In the genomic region with DNA sequence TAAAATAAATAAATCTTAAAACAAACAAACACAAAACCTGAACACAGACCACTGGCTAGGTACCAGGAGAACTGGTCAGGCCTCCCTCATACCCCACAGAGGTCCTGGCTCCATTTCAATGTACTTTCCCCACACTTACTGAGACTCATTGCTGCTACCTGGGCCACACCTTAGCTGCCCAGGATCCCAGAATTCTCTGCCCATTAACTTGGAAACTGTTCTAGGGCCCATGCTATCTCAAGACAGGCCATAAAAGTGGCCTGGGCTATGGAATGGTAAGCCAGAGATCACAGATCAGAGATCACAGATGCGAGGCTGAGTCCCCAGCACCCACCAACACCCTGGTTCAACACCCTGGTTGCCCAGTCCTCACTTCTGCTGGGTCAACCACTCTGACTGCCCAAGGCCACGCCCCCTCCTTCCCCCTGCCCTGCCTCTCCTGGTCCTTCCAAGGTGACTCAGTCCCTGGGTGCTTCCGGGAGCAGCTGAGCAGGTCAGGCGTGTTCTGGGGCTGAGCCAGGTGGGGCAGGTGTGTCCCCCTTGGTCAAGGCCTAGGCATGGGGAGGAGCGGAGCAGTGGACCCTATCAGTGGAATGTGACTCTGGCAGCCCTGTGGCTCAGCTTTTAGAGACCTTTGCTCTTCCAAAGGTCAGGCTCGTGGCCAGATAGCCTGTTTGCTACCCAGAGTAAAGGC, we compare ENCODE assay signal across 9 mouse cellular contexts. TPM values are rescaled to one million over a fixed set of nuclear protein-coding genes. Genes with fewer than 3 reads are reported as not detected.
DNase-seq lines count a peak whose midpoint lies in the region; ATAC-seq and TF ChIP-seq lines count a peak whose summit lies in the region.
"Had no signal": no experiment of that assay in that cellular context is flagged by ENCODE, and none has a peak within 500 bp of the region (broad histone marks: within the 10 kb centered on the region; RNA-seq: fewer than 3 reads in every experiment).

No protein-coding gene starts in this region.

- H3K4me3 ChIP-seq in ES-Bruce4 (ENCODE audit: low read depth, low read length), result no peak overlapping the region
- H3K4me3 ChIP-seq in intestine, embryonic 15.5 days (replicated peaks), result no peak overlapping the region
- H3K4me3 ChIP-seq in olfactory bulb, adult 2 months (ENCODE audit: insufficient read depth, low read depth, low read length), result peak overlapping the region; percentile 31; the same call in 1 of the 2 replicates
- H3K4me3 ChIP-seq in midbrain, embryonic 10.5 days, result no peak overlapping the region
- H3K4me3 ChIP-seq: megakaryocyte, embryonic 14.5 days had no signal

- peak; percentile 77 to 87 for DNase-seq in kidney, postnatal 4 days
- no peak for DNase-seq in embryo, embryonic 10 days (ENCODE audit: low spot score)
- DNase-seq in midbrain, embryonic 10.5 days (ENCODE audit: low spot score), result no peak
- DNase-seq: gastrocnemius, postnatal 25 days had no signal

- no peak for TF ChIP-seq POLR2A in ES-Bruce4 (IDR thresholded peaks at IDR 0.05; ENCODE audit: insufficient read depth, low read length)
- no peak for TF ChIP-seq POLR2A in olfactory bulb, adult 2 months (IDR thresholded peaks at IDR 0.05; ENCODE audit: insufficient read depth, low read depth, low read length)

- H3K4me2 ChIP-seq in intestine, embryonic 15.5 days (replicated peaks), result peak overlapping the region; percentile 19; the same call in 1 of the 2 replicates

- no peaks in the 10 kb centered on the region for H3K9me3 ChIP-seq in ES-Bruce4 (replicated peaks; ENCODE audit: control insufficient read depth, insufficient read depth, low read length, poor library complexity, severe bottlenecking)
- H3K9me3 ChIP-seq in intestine, embryonic 15.5 days, result no peaks in the 10 kb centered on the region
- no peaks in the 10 kb centered on the region for H3K9me3 ChIP-seq in midbrain, embryonic 10.5 days (replicated peaks)
- H3K9me3 ChIP-seq: megakaryocyte, embryonic 14.5 days had no signal

- peak; percentile 94 for ATAC-seq in intestine, embryonic 15.5 days
- ATAC-seq in frontal cortex, adult (ENCODE audit: low TSS enrichment), result no peak

- TF ChIP-seq EP300 in ES-Bruce4 (IDR thresholded peaks at IDR 0.05; ENCODE audit: insufficient read depth, low read depth, low read length), result peak; percentile 14; the same call in 1 of the 2 replicates

- H3K27ac ChIP-seq in ES-Bruce4 (ENCODE audit: insufficient read depth, low read length), result no peak overlapping the region
- H3K27ac ChIP-seq in intestine, embryonic 15.5 days, result peak overlapping the region; percentile 83
- H3K27ac ChIP-seq in olfactory bulb, adult 2 months (ENCODE audit: insufficient read depth, low read depth, low read length), result peak overlapping the region; percentile 69
- H3K27ac ChIP-seq in midbrain, embryonic 10.5 days (replicated peaks), result no peak overlapping the region

- no peaks in the 10 kb centered on the region for H3K27me3 ChIP-seq in ES-Bruce4 (ENCODE audit: control insufficient read depth, insufficient read depth, low read length, poor library complexity, severe bottlenecking)
- H3K27me3 ChIP-seq in intestine, embryonic 15.5 days (replicated peaks), result no peaks in the 10 kb centered on the region
- H3K27me3 ChIP-seq in midbrain, embryonic 10.5 days (ENCODE audit: low read depth, poor library complexity, severe bottlenecking), result no peaks in the 10 kb centered on the region
- H3K27me3 ChIP-seq: megakaryocyte, embryonic 14.5 days had no signal

- no peak for TF ChIP-seq CTCF in ES-Bruce4 (IDR thresholded peaks at IDR 0.05; ENCODE audit: low read depth, low read length)
- no peak for TF ChIP-seq CTCF in olfactory bulb, adult 2 months (IDR thresholded peaks at IDR 0.05; ENCODE audit: insufficient read depth, low read depth, low read length)

- no peaks in the 10 kb centered on the region for H3K36me3 ChIP-seq in ES-Bruce4 (ENCODE audit: control insufficient read depth, insufficient read depth, low read length, poor library complexity, severe bottlenecking)
- H3K36me3 ChIP-seq in intestine, embryonic 15.5 days, result no peaks in the 10 kb centered on the region
- no peaks in the 10 kb centered on the region for H3K36me3 ChIP-seq in midbrain, embryonic 10.5 days

- H3K4me1 ChIP-seq in ES-Bruce4 (ENCODE audit: control insufficient read depth, insufficient read depth, low read length), result no peaks in the 10 kb centered on the region
- peaks cover 19% of the 10 kb centered on the region; the same call in 1 of the 2 replicates for H3K4me1 ChIP-seq in intestine, embryonic 15.5 days (replicated peaks)
- H3K4me1 ChIP-seq in olfactory bulb, adult 2 months (ENCODE audit: control insufficient read depth, insufficient read depth, low read length), result peaks cover 24% of the 10 kb centered on the region
- no peaks in the 10 kb centered on the region; the same call in 1 of the 2 replicates for H3K4me1 ChIP-seq in midbrain, embryonic 10.5 days

- H3K9ac ChIP-seq in ES-Bruce4 (ENCODE audit: low read depth, poor library complexity, severe bottlenecking), result no peak overlapping the region
- no peak overlapping the region for H3K9ac ChIP-seq in intestine, embryonic 15.5 days

- WGBS in intestine, embryonic 15.5 days, result 61% methylated on average over 6 of the region's 6 CpGs
- 77% methylated on average over 6 of the region's 6 CpGs for WGBS in olfactory bulb, adult 2 months
- WGBS in midbrain, embryonic 10.5 days, result 79% methylated on average over 6 of the region's 6 CpGs

RNA-seq across cellular contexts. Expression of gene Adap1, which starts 8.3 kb away (rescaled TPM):
- polyA plus RNA-seq in ES-Bruce4 (2011; ENCODE audit: insufficient read depth, insufficient read length, low read depth, missing spikeins), result 16.5 and 17.0 TPM in 2 replicates
- 20.1 and 20.5 TPM in 2 replicates for polyA plus RNA-seq in intestine, embryonic 15.5 days (2015; fragmentation: Nextera tagmentation; extraction: Ambion mirVana)
- polyA plus RNA-seq in olfactory bulb, adult 2 months (2012; ENCODE audit: insufficient read depth, insufficient read length, low replicate concordance, missing spikeins), result not detected in 2 replicates
- 0.37 and 0.53 TPM in 2 replicates for polyA plus RNA-seq in midbrain, embryonic 10.5 days (2016; fragmentation: Nextera tagmentation; extraction: Ambion mirVana)

RNA-seq across cellular contexts. Expression of gene Cox19, which starts 34.1 kb away (rescaled TPM):
- polyA plus RNA-seq in ES-Bruce4 (2011; ENCODE audit: insufficient read depth, insufficient read length, low read depth, missing spikeins), result 19.9 and 26.1 TPM in 2 replicates
- polyA plus RNA-seq in intestine, embryonic 15.5 days (2015; fragmentation: Nextera tagmentation; extraction: Ambion mirVana), result 162 and 168 TPM in 2 replicates
- polyA plus RNA-seq in olfactory bulb, adult 2 months (2012; ENCODE audit: insufficient read depth, insufficient read length, low replicate concordance, missing spikeins), result not detected in 2 replicates
- polyA plus RNA-seq in midbrain, embryonic 10.5 days (2016; fragmentation: Nextera tagmentation; extraction: Ambion mirVana), result 123 and 134 TPM in 2 replicates

RNA-seq across cellular contexts. Expression of gene Cyp2w1, which starts 35.3 kb away (rescaled TPM):
- not detected in 2 replicates for polyA plus RNA-seq in ES-Bruce4 (2011; ENCODE audit: insufficient read depth, insufficient read length, low read depth, missing spikeins)
- 23.5 and 25.8 TPM in 2 replicates for polyA plus RNA-seq in intestine, embryonic 15.5 days (2015; fragmentation: Nextera tagmentation; extraction: Ambion mirVana)
- polyA plus RNA-seq in olfactory bulb, adult 2 months (2012; ENCODE audit: insufficient read depth, insufficient read length, low replicate concordance, missing spikeins), result not detected in 2 replicates
- not detected in 2 replicates for polyA plus RNA-seq in midbrain, embryonic 10.5 days (2016; fragmentation: Nextera tagmentation; extraction: Ambion mirVana)

Comparison
In these comparisons a context has a peak if more than half of its experiments do, and no peak if none do; other contexts are left out.
1. H3K27ac ChIP-seq: peak in intestine, embryonic 15.5 days (single experiment) and olfactory bulb, adult 2 months (single experiment); none in ES-Bruce4 (single experiment) and midbrain, embryonic 10.5 days (single experiment).
2. DNase-seq: peak in kidney, postnatal 4 days (2 of 2); none in embryo, embryonic 10 days (single experiment) and midbrain, embryonic 10.5 days (single experiment).
3. RNA of gene Cox19, which starts 34.1 kb away (polyA plus RNA-seq): 162 to 168 TPM in intestine, embryonic 15.5 days, 123 to 134 TPM in midbrain, embryonic 10.5 days and 19.9 to 26.1 TPM in ES-Bruce4; not detected in olfactory bulb, adult 2 months; every median in the first group is over 10 times any median in the second.
4. RNA of gene Cyp2w1, which starts 35.3 kb away (polyA plus RNA-seq): 23.5 to 25.8 TPM in intestine, embryonic 15.5 days; not detected in ES-Bruce4, not detected in olfactory bulb, adult 2 months and not detected in midbrain, embryonic 10.5 days; every median in the first group is over 10 times any median in the second.